Mouse (Mus musculus) brown adipose tissue, adult 24 weeks (tissue): ENCODE results near the gene Map3k5. TPM values are rescaled to one million over a fixed set of nuclear protein-coding genes. Genes with fewer than 3 reads are reported as not detected.

ENCODE experiments used
- H3K27ac ChIP-seq: fragments of 200-500 bp; replicated peaks from 2 replicates; pipeline ENCODE4 v1.5.1; 2012; ENCODE audit warnings: low read depth, mild to moderate bottlenecking, low read length
- H3K4me1 ChIP-seq: fragments of 200-500 bp; 2 replicates; pipeline ENCODE4 v1.6.1; 2012; ENCODE audit warnings: low read length, mixed read lengths; ENCODE audit not compliant: control insufficient read depth, insufficient read depth, insufficient read length
- H3K4me3 ChIP-seq: fragments of 200-500 bp; 2 replicates; pipeline ENCODE4 v1.5.1; 2012; ENCODE audit warnings: low read depth, mild to moderate bottlenecking, low read length, moderate library complexity; ENCODE audit not compliant: insufficient read depth
- polyA plus RNA-seq: library from polyadenylated mRNA; stranded (reverse); fragments of >200 nt; gene quantifications from 2 replicates; pipeline ENCODE4 v1.2.4, GENCODE M21; 2012; ENCODE audit not compliant: missing spikeins, insufficient read depth, insufficient read length

Gene Map3k5
- polyA plus RNA-seq, 1 experiment = 13.1 TPM

DNA sequence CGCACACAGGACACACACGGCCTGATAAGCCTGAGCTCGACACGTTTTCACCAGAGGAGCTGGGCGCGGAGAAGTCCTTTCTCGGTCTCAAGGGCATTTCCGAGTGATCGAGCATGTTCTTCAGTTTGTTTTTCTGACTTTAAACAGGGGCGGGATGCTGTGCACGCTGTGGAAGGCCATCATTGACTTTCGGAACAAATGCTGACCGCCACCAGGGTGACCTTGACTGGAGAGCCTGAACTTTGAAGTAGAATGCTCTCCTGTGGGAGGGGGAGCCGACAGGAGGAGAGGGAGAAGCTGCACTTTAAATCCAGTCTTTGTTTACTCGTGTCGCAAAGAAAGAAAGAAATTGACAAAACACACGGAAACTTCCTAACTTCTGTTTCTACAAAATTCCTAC, 207.1 kb downstream of the Map3k5 start:
- H3K27ac ChIP-seq = no peak overlapping the region
- no peak overlapping the region for H3K4me3 ChIP-seq
- H3K4me1 ChIP-seq = no peaks in the 10 kb centered on the region

DNA sequence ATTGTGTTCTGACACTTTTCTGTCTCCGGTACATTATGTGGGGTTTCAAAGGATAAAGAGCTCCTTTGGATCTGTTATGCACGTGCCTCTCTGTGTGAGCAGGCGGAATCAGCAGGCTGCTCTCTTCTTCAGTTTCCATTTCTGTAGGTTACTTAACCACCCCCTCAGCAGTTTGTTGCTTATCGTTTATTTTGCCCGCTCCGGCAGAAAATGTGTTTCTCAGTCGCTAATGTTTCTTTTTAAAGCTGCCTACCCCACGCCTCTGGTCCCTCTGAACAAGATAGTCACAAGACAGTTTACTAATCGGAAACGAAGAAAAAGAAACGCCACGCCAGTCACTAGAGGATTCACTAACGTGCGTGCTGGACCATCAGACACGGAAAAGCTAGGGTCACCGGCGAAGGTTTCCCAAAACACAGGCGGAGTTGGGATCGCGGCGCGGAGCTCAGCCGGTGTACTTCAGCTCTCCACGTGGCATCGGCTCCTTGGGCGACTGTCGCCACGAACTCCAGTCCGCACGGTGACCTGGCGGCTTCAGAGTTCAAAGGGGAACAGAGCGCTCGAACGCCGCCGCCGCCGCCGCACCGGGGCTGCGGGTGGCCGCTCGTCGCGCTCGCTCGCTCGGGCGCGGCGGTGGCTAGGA, 214.0 kb downstream of the Map3k5 start, which contains the start of gene Map7:
TSS of gene Map7 (plus strand) at position 342 of the 643 bp plus-strand sequence.
- Histone ChIP-seq H3K27ac (no peak within 1 kb of the TSS), H3K4me3 (peak within 1 kb of the TSS; percentile 45), H3K4me1 (no peaks in the 10 kb centered on the region)

DNA sequence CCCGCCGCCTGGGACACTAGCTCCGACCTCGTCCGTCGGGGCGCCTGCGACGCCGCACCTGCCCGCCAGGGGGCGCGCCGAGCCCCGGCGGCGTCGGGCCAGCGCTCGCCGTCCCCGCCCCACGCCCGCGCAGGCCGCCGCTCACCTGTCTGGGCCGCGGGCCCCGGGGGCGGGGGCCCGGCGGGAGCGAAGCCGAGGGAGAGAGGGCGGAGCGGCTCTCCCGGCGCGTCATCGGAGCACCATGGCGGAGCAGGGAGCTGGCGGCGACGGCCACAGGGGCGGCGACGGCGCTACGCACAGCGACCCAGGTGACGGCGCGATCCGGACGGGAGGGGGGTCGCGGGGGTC, 214.5 kb downstream of the Map3k5 start:
- H3K4me1 ChIP-seq = no peaks in the 10 kb centered on the region
- H3K27ac ChIP-seq = no peak overlapping the region
- peak overlapping the region; percentile 45 for H3K4me3 ChIP-seq

DNA sequence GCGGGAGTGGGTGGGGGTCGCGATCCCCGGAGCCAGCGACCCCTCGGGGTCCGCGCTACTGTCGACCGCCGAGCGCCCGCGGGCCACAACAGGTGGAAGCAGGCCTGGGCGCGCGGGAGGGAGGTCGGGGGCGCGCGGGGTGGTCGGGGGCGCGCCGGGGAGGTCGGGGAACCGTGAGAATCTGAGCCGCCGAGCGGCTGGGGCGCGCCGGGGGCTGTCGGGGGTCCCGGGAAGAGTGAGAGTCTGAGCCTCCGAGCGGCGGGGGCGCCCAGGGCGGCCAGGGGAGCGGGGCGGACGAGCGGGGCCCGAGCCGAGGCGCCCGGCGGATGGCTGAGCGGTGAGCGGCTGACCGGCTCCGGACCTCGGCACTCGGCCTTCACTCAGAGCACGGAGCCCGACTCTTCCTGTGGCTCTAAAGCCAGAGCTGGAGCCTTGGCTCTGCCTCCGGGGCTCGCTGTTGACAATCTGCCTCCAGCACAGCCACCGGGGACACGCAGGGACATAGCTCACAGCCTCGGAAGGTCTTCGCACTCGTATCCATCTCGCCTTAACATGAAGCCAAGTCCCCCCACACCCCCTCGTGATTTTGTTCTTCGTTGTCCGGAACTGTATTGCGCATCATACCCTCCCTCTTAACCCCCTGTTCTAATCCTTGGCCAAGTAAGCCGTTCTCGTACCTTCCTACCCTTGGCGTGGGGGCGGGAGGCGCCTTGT, 215.0 kb downstream of the Map3k5 start:
- no peak overlapping the region for H3K27ac ChIP-seq
- H3K4me1 ChIP-seq = no peaks in the 10 kb centered on the region
- peak overlapping the region; percentile 45 for H3K4me3 ChIP-seq

DNA sequence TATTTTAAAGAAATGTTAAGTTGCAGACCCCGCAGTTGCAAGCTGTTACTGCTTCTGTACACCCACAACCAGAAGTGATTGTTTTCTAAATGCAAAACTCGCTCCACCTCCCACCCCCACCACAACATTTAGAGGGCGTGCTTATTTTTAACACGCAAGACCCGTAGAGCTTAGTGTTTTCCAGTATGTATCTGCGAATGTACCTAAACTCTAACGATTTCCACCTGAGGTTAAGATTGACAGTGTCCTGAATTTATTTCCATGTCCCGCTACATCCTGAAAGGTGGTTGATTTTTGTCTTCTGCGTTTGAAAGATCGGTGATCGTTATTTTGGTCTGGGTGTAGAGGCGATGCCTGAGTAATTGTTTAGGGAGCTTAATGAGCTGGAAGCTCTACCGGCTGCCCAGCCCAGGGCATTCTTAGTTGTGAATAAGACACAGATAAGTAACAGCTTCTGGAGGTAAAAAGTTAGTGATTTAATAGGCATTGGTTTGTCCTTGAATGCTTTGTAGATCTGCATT, 215.6 kb downstream of the Map3k5 start:
- Histone ChIP-seq H3K27ac (no peak overlapping the region), H3K4me3 (peak overlapping the region; percentile 45), H3K4me1 (no peaks in the 10 kb centered on the region)

DNA sequence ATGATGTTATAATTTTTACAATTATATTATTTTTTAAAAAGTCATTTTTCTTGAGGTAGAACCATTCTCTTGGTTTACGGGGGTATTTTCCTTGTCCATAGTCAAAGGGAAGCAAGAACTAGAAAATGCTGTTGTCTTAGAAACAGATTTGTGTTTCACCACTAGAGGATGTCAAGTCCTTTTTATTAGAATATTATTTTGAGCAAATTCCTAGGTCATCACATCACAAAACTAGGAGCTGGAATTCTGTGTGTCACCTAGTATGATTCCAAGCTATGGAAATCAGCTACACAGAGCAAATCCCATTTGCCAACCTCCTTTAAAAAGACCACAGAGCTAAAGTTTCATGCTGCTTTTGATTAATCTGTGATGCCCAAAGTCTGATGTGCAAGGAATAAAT, 217.9 kb downstream of the Map3k5 start:
- H3K4me3 ChIP-seq = no peak overlapping the region
- H3K27ac ChIP-seq = no peak overlapping the region
- no peaks in the 10 kb centered on the region for H3K4me1 ChIP-seq

DNA sequence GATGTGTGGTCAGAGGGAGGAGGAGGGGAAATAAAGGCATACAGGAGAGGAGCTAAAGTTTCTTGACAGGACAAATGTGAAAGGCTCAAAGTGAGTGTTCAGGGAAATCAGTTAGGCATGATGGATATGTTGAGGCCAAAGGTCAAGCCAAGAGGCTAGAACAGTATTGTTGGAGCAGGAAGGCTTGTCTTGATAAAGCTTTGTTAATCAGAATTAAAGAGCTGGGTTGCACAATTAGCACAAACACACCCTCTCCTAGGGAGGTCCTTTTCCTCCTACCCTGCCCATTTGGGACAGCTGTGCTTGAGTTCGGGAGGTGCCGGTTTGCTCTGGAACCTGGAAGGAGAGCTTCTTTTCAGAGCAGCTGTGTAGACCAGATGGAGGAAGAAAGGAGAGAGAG, 219.2 kb downstream of the Map3k5 start:
- H3K27ac ChIP-seq = no peak overlapping the region
- no peak overlapping the region for H3K4me3 ChIP-seq
- no peaks in the 10 kb centered on the region for H3K4me1 ChIP-seq

DNA sequence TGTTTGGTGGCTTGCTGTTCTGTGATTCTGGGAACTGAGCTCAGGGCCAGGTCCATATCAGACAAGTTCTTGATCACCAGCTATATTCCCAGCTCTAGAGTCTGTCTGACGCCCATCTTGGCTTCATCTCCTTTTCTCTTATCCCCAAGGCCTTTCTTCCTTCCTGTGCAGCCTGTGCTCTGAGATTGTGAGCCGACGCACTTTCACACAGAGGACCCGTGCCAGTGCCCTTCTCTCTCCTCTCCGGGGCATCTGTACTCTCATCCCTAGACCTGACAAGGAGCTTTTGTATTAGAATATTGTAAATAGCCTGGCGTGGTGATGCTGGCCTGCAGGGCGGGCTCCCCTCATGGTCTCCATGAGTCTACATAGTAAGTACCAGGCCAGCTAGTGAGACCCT, 221.1 kb downstream of the Map3k5 start:
- H3K4me3 ChIP-seq = no peak overlapping the region
- no peaks in the 10 kb centered on the region for H3K4me1 ChIP-seq
- H3K27ac ChIP-seq = no peak overlapping the region

DNA sequence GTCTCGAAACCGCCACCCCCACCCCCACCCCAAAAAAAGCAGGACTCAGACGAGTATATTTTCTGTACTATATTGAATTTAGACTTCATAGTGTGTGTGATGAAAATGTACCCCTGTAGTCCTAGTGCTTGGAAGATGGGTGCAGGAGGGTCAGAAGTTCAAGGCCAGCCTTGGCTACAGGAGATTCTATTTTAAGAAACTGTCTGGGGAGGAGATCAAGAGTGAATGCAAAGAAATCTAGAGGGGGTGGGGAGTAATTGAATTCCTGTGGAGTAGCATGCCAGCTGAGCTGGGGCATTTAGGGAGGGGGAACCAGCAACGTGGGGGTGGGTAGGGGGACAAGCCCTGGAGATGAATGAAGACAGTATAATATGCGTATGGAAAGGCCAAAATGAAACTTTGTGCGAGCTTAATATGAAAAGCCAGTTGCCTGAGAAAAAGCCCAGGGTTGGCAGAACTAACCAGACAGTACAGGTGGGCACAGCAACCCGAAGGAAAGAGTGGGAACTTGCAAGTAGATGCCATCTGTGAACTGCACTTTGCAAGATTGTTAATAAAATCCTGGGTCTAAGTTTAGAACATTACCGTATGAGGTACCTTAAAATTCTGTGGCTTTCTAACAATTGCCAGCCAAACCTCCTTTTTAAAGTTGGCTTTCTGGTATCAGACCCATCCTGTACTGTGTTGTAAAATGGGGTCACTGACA, 222.9 kb downstream of the Map3k5 start:
- no peaks in the 10 kb centered on the region for H3K4me1 ChIP-seq
- no peak overlapping the region for H3K27ac ChIP-seq
- no peak overlapping the region for H3K4me3 ChIP-seq

DNA sequence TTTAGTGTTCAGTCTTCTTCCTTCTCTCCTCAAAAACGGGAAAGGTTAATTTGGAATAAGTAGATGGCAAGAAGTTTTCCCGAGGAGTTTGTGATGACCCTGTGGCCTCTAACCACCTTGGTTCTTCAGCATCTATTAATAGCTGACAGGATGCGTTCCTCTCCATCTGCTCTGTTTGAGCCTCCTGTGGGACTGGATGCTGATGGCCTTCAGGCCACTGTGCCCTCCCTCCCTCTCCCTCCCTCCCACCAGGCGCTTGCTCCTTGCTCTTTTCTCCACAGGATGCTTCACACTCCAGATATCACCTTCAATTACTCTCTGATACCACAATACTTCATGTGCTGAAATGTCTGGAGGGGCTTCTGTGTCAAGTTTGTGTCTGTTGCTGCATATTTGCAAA, 224.5 kb downstream of the Map3k5 start:
- Histone ChIP-seq H3K4me1 (no peaks in the 10 kb centered on the region), H3K4me3 (no peak overlapping the region), H3K27ac (no peak overlapping the region)

DNA sequence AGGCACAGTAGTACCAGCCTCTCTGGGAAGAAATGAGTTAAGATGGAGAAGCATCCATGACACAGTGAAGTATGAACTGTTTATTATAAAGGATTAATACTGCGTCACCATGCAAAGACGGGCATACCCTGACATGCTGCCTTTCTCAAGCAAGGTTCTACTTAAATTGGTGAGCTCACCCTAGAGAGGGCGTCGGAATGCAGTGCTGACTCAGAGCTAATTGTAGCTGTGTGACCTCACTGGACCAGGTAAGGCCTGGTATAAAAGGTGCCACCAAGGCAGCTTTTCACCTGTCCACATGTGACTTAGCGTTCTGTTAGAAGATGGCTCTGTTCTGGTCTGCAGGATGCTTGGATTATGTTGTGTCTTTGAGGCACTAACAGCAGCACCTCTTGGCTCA, 225.0 kb downstream of the Map3k5 start:
- no peak overlapping the region for H3K4me3 ChIP-seq
- no peak overlapping the region for H3K27ac ChIP-seq
- no peaks in the 10 kb centered on the region for H3K4me1 ChIP-seq

DNA sequence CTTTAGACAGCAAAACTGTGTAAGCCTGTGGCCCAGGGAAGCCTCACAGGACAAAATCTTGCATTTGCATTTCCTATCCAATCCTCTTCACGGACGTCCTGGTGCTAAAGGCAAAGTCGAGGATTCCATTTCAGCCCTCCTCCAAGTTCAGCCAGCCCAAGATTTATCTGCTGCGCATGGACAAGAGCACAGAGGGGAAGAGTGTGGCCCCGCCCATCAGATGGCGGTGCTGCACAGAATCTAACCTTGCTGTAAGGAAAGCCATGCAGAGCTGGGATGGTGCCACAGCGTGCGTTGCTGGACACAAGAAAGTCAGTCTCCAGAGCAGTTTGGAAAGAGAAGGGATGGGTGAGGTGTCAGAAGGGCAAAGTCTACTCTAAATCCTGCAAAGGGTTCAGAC, 226.6 kb downstream of the Map3k5 start:
- Histone ChIP-seq H3K27ac (no peak overlapping the region), H3K4me1 (no peaks in the 10 kb centered on the region), H3K4me3 (no peak overlapping the region)

DNA sequence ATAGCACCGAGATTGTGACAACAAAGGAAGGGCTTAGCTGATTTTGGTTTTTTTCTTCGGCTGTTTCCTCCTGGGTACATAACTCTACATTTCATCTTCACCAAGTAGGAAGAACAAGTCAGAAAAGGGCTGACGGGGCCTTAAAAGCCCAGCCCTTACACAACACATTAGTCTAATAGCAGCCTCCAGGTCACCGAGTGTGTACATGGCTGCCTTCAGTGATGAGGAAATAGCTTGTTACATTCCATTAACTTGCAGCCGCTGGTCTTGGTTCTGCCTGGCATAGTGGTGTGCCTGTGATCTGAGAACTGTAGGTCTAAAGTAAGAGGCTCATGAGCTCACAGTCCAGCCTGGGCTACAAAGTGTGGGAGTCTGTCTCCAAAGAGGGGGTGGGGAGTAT, 230.5 kb downstream of the Map3k5 start:
- no peak overlapping the region for H3K4me3 ChIP-seq
- no peaks in the 10 kb centered on the region for H3K4me1 ChIP-seq
- no peak overlapping the region for H3K27ac ChIP-seq

DNA sequence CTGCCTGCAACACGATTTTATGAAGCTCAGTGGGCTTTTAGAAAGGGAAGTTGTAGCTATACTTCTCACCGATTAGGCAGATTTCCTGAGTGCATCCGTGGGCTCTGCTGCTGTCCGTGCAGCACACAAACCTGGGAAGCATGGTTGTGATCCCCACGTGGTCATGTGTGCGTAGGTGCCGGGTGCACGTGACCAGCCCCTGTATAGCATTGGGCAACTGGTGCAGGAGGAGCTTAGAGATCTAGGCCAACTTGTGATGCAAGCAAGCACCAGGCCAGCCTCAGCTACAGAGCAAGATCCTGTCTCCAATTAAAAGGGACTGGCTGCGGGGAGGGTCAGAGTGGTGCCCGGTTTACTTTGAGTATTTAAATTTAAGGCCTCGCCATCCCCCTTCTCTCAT, 232.5 kb downstream of the Map3k5 start:
- Histone ChIP-seq H3K4me3 (no peak overlapping the region), H3K27ac (no peak overlapping the region), H3K4me1 (no peaks in the 10 kb centered on the region)

DNA sequence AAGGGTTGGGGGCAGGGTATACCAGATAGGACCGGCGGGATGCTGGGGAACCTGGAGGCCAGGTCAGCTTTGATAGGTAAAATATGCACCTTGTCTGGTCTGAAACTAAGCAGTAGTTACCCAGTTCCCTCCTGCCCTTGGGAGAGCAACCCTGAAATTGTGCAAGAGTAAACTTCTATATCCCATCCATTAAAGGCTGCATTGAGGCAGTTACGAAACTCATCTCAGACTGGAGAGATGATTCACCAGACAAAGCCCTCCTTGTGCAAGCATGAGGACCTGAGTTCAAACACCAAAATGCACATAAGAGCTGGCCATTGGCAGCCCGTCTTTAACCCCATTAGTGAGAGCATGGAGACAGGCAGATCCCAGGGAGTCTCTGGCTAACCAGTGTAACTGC, 233.2 kb downstream of the Map3k5 start:
- Histone ChIP-seq H3K27ac (no peak overlapping the region), H3K4me1 (no peaks in the 10 kb centered on the region), H3K4me3 (no peak overlapping the region)
